Mouse (Mus musculus) kidney, embryonic 14.5 days (tissue): ENCODE data around the gene Rnf182. TPM values are rescaled to one million over a fixed set of nuclear protein-coding genes. Genes with fewer than 3 reads are reported as not detected.

Experiments used
- ATAC-seq: fragments of 200-750 bp; cut with Nextera tagmentation; 2 replicates; pipeline ENCODE4 v1.8.0; 2017; ENCODE audit warnings: moderate number of reproducible peaks, mild to moderate bottlenecking, moderate TSS enrichment, moderate library complexity; ENCODE audit not compliant: low FRiP score, low TSS enrichment
- H3K27ac ChIP-seq: fragments of 300-500 bp; sonication (generic); 2 replicates; pipeline ENCODE4 v1.5.1; 2014; ENCODE audit warnings: low read depth, mild to moderate bottlenecking, low read length, moderate library complexity, mixed read lengths
- H3K27me3 ChIP-seq: fragments of 300-500 bp; sonication (generic); 2 replicates; pipeline ENCODE4 v1.6.1; 2014; ENCODE audit warnings: mild to moderate bottlenecking, low read length; ENCODE audit not compliant: control insufficient read depth, insufficient read depth
- H3K36me3 ChIP-seq: fragments of 300-500 bp; sonication (generic); 2 replicates; pipeline ENCODE4 v1.6.1; 2014; ENCODE audit warnings: low read length, mixed read lengths; ENCODE audit not compliant: control insufficient read depth, insufficient read depth
- H3K4me1 ChIP-seq: fragments of 300-500 bp; sonication (generic); 2 replicates; pipeline ENCODE4 v1.6.1; 2014; ENCODE audit warnings: low read length, mixed read lengths; ENCODE audit not compliant: control insufficient read depth, insufficient read depth
- H3K4me2 ChIP-seq: fragments of 300-500 bp; sonication (generic); replicated peaks from 2 replicates; pipeline ENCODE4 v1.6.1; 2014; ENCODE audit warnings: low read depth, mild to moderate bottlenecking, low read length
- H3K4me3 ChIP-seq: fragments of 300-500 bp; sonication (generic); 2 replicates; pipeline ENCODE4 v1.5.1; 2014; ENCODE audit warnings: mild to moderate bottlenecking, low read length
- H3K9ac ChIP-seq: fragments of 300-500 bp; sonication (generic); 2 replicates; pipeline ENCODE4 v1.6.1; 2014; ENCODE audit warnings: low read depth, mild to moderate bottlenecking, low read length, moderate library complexity
- H3K9me3 ChIP-seq: fragments of 300-500 bp; sonication (generic); 2 replicates; pipeline ENCODE4 v1.6.1; 2016; ENCODE audit warnings: low read length; ENCODE audit not compliant: control insufficient read depth
- WGBS: fragments of 180-500 bp; shearing (Covaris S2); extraction: QIAGEN DNeasy Blood & Tissue Kit; methylation state at CpG from one replicate; pipeline ENCODE4 v1.1.7; 2014; 5-methylcytosine and 5-hydroxymethylcytosine counted together
- polyA plus RNA-seq: library from polyadenylated mRNA; unstranded; fragments of >200 nt; fragmentation: Nextera tagmentation; extraction: Ambion mirVana; gene quantifications from 2 replicates; pipeline ENCODE4 v1.2.1, GENCODE M21; 2014

The Rnf182 gene
- polyA plus RNA-seq = 1.5 and 1.9 TPM in 2 replicates

DNA sequence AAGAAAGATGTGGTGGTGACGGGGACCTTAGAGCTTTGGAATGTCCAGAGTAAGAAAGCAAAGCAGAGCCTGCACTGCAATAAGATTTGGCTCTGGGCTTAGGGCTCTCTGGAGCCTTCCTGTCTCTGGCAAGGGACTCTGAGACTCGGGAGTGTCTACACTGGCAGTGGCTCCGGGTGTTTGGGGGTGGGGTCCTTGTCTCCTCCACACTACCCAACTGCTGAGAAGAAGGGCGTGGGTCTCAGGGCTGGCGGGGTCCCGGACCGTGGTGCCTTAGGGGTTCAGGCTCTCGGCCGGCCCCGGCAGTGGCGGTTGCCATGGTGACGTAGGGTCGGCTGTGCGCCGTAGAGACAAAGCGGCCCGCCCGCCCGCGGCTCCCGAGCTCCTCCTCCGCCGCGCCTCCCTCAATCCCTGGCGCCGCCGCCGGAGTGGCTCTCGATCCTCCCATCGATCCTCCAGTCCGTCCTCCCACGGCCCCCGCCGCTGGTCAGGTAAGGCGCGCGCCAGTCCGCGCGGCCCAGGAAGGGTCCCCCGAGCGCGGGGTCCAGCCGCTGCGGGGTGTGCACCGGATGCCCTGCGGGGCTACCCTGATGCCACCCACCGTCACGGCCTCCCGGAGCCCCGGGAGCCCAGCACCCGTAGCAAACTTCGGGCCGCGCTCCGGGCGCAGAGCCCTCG lies at the start of gene Rnf182:
Rnf182 (plus strand) TSS at position 134 of the 678 bp plus-strand sequence.
- Histone ChIP-seq H3K36me3 (no peaks in the 10 kb centered on the region), H3K9me3 (no peaks in the 10 kb centered on the region)
- under 1% methylated on average over 55 of the region's 58 CpGs for WGBS

DNA sequence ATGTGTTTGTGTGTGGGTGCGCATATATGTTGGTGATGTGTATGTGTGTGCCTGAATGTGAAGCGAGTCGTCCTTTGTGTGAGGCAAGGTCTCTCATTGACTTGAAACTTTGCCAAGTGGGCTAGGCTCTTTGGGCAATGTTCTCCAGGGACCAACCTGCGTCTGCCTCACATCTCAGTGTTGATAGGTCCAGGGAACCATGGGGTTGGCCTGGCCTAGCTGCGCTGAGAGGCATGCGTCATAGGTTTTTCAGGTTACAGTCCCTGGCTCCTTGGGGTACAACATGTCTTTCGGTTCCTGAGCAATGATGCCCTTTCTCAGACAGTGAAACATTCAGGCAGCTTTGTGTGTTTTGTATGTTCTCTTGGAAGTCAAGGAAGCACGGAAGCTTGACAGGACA lies 49.3 kb upstream of the Rnf182 start:
- Histone ChIP-seq H3K27me3 (no peaks in the 10 kb centered on the region), H3K27ac (no peak overlapping the region), H3K9ac (no peak overlapping the region), H3K4me3 (no peak overlapping the region), H3K4me1 (0 out of 2 replicates have a peak, but pooled peaks cover 5% of the 10 kb centered on the region), H3K4me2 (no peak overlapping the region), H3K36me3 (no peaks in the 10 kb centered on the region), H3K9me3 (peaks cover 3% of the 10 kb centered on the region; the same call in 1 of the 2 replicates)
- WGBS = 94% methylated on average over 8 of the region's 8 CpGs
- no peak for ATAC-seq

More for the DNA sequence above, at the start of gene Rnf182:
- Histone ChIP-seq H3K27ac (no peak within 1 kb of the TSS), H3K4me2 (peak within 1 kb of the TSS; percentile 98), H3K9ac (peak within 1 kb of the TSS; percentile 74), H3K27me3 (peaks cover 11% of the 10 kb centered on the region), H3K4me3 (peak within 1 kb of the TSS; percentile 75), H3K4me1 (0 out of 2 replicates have a peak, but pooled peaks cover 5% of the 10 kb centered on the region)
- ATAC-seq = peak; percentile 94

DNA sequence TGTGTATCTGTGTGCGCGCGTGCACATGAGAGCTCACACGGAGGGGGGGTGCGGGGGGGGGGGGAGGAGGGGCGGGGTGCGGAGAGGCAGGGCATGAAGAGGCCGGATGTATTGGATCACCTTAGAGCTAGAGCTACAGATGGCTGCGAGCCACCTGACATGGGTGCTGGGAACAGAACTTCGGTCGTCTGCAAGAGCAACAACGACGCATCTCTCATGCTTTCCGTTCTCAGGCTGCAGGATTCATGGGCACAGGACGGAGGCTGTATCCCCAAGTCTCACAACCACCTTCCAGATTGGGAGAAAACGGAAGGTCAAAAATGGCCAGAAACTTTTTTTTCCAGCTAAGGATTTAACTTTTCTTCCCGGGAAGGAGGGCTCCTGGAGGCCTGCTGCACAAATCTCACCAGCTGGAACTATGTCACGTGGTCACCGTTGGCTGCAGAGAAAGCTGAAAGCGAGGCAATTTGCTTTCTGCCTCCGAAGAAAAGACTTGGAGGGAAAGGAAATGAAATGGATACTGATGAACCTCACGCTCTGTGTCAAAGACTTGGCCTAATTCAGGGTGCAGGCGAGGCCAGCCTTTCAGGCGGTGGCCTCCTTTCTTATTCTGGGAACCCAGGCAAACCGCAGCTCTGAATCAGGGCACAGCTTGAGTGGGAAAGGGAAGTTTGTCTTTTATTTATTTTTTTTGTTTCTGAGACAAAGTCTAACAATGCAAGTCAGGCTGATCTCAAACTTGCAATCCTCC lies 48.2 kb upstream of the Rnf182 start:
- Histone ChIP-seq H3K9me3 (peaks cover 3% of the 10 kb centered on the region; the same call in 1 of the 2 replicates), H3K27ac (no peak overlapping the region), H3K27me3 (no peaks in the 10 kb centered on the region), H3K4me1 (0 out of 2 replicates have a peak, but pooled peaks cover 3% of the 10 kb centered on the region), H3K4me2 (no peak overlapping the region; the same call in 1 of the 2 replicates), H3K9ac (no peak overlapping the region), H3K4me3 (no peak overlapping the region), H3K36me3 (no peaks in the 10 kb centered on the region)
- no peak for ATAC-seq
- 76% methylated on average over 24 of the region's 25 CpGs for WGBS

DNA sequence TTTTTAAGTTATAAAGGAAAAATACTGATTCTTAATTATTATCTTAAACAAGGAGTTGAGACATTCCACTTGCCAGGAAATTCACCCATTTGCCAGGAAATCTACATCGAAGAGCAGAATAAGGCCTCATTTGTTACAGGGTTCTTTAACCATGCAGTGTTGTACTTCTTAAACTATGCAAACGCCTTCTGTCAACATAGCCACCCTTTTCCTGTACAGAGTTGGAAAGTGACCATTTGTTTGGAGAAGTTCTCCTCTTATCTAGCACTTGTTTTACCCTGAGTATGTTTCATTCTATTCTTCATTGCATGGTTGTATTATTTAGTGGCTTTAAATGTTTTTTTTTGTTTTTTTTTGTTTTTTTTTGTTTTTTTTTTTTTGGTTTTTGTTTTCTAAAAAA lies 41.5 kb upstream of the Rnf182 start:
- Histone ChIP-seq H3K4me1 (no peaks in the 10 kb centered on the region), H3K4me2 (no peak overlapping the region), H3K27me3 (no peaks in the 10 kb centered on the region), H3K9me3 (peaks cover 3% of the 10 kb centered on the region; the same call in 1 of the 2 replicates), H3K27ac (no peak overlapping the region), H3K4me3 (no peak overlapping the region), H3K36me3 (no peaks in the 10 kb centered on the region), H3K9ac (no peak overlapping the region)
- 79% methylated on average over 2 of the region's 2 CpGs for WGBS
- ATAC-seq = no peak

DNA sequence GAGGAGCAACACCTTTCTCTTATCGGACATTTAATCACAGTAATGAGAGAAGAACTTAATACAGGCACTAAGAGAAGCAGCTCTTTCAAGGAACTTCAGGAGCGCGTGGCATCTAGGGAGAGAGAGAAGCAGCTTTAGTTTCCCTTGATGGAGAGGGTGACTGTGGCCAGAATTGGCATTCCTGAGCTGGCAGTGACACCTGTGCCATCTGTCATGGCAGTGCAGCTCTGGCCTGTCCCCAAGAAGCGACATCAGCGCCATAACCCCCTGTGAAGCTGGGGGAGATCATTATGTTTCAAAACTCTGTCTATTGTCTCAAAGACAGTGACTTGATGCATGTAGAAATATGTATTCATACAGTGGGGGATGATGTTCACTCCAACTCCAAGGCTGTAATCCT lies 40.1 kb upstream of the Rnf182 start:
- Histone ChIP-seq H3K36me3 (no peaks in the 10 kb centered on the region), H3K27me3 (no peaks in the 10 kb centered on the region), H3K4me1 (no peaks in the 10 kb centered on the region), H3K4me2 (no peak overlapping the region), H3K9me3 (peaks cover 3% of the 10 kb centered on the region; the same call in 1 of the 2 replicates), H3K9ac (no peak overlapping the region), H3K4me3 (no peak overlapping the region), H3K27ac (no peak overlapping the region)
- no peak for ATAC-seq
- 92% methylated on average over 5 of the region's 5 CpGs for WGBS

DNA sequence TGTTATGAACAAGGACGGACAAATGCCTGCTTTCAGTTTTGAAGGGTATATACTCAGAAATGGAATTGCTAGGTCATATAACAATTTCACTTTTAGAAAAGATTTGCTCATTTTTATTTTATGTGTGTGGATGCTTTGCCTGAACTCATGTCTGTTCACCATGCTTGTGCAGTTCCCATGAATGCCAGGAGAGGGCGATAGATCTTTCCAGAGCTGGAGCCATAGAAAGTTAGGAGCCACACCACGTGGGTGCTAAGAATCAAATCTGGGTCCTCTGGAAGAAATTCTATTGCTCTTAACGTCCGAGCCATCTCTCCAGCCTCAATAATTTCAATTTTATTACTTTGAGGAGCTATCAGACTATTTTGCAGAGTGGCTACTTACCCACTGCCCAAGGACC lies 38.3 kb upstream of the Rnf182 start:
- Histone ChIP-seq H3K4me3 (no peak overlapping the region), H3K36me3 (no peaks in the 10 kb centered on the region), H3K9me3 (no peaks in the 10 kb centered on the region), H3K27me3 (no peaks in the 10 kb centered on the region), H3K4me2 (no peak overlapping the region), H3K4me1 (no peaks in the 10 kb centered on the region), H3K9ac (no peak overlapping the region), H3K27ac (no peak overlapping the region)
- ATAC-seq = no peak
- WGBS = 69% methylated on average over 5 of the region's 5 CpGs

DNA sequence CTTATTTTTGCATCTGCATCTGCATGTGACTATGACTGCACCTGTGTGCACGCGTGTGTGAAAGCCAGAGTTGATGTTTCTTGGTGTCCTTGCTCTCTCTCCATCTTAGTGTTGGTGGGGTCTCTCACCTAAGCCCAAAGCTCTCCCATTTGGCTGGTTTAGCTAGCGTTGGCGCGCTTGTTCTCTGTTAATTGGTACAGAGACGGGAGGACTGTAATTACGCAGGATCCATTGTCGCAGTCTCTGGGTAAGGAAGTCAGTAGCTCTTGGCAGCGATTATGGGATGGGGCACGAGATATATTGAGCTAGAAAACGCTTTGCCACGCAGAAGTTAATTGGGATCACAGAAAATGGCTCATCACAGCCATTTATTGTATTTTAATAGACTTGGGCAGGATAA lies 37.7 kb upstream of the Rnf182 start:
- H3K9ac ChIP-seq = no peak overlapping the region
- no peak overlapping the region for H3K4me3 ChIP-seq
- H3K27ac ChIP-seq = no peak overlapping the region
- WGBS = 90% methylated on average over 12 of the region's 12 CpGs
- no peaks in the 10 kb centered on the region for H3K27me3 ChIP-seq
- ATAC-seq = no peak
- H3K4me2 ChIP-seq = no peak overlapping the region
- no peaks in the 10 kb centered on the region for H3K9me3 ChIP-seq
- H3K36me3 ChIP-seq = no peaks in the 10 kb centered on the region
- no peaks in the 10 kb centered on the region for H3K4me1 ChIP-seq

DNA sequence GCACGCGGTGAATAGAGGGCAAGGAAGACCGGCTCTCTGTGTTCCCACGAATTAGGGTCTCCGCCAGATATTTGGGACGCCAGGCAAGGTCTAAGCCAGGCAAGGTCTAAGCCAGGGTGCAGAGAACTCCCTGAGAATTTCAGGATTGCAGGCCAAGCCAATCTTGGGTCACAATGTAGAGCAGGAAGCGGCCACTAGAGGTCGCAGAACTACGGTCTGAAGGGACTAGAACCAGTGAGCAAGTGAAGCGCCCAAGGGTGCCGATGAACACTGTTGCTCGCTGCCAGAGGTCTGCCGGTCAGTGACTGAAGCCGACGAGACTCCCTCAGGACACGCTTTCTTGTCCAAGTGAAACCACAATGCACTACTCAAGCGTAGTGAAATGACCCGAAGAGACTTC lies 35.8 kb upstream of the Rnf182 start:
- H3K27ac ChIP-seq = no peak overlapping the region
- no peaks in the 10 kb centered on the region for H3K9me3 ChIP-seq
- H3K4me3 ChIP-seq = no peak overlapping the region
- H3K36me3 ChIP-seq = no peaks in the 10 kb centered on the region
- H3K27me3 ChIP-seq = no peaks in the 10 kb centered on the region
- no peaks in the 10 kb centered on the region for H3K4me1 ChIP-seq
- H3K4me2 ChIP-seq = no peak overlapping the region
- ATAC-seq = no peak
- no peak overlapping the region for H3K9ac ChIP-seq
- 22% methylated on average over 18 of the region's 18 CpGs for WGBS

DNA sequence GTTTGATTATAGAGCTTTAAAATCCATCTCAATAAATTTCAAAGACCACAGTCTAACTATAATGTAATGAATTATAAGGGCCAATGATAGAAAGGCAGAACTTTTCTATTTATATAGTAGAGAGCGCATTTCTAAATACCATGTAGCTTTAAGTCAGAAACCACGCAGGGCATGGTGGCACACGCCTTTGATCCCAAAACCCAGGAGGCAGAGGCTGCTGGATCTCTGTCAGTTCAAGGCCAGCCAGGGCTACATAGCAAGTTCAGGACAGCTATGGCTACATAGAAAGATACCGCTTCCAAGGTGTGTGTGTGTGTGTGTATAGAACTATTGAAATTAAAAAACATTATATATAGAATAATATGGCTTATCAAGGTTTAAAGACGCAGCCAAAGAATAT lies 34.8 kb upstream of the Rnf182 start:
- H3K9me3 ChIP-seq = no peaks in the 10 kb centered on the region
- no peak overlapping the region for H3K4me2 ChIP-seq
- no peaks in the 10 kb centered on the region for H3K4me1 ChIP-seq
- WGBS = 94% methylated on average over 5 of the region's 5 CpGs
- H3K27ac ChIP-seq = no peak overlapping the region
- no peak for ATAC-seq
- H3K4me3 ChIP-seq = no peak overlapping the region
- H3K36me3 ChIP-seq = no peaks in the 10 kb centered on the region
- no peak overlapping the region for H3K9ac ChIP-seq
- H3K27me3 ChIP-seq = no peaks in the 10 kb centered on the region
